Mouse (Mus musculus) layer of hippocampus, adult 9-11 months (tissue): ENCODE measurements around the gene Ublcp1.
"Not testable (repeated sequence)": the region's sequence is repeated elsewhere in the genome, so short reads cannot be mapped to it uniquely, and the experiment has no call there.

Source experiments
- DNase-seq: peaks from one replicate; pipeline ENCODE4 v3.0.0; 2022

Gene Ublcp1

DNA sequence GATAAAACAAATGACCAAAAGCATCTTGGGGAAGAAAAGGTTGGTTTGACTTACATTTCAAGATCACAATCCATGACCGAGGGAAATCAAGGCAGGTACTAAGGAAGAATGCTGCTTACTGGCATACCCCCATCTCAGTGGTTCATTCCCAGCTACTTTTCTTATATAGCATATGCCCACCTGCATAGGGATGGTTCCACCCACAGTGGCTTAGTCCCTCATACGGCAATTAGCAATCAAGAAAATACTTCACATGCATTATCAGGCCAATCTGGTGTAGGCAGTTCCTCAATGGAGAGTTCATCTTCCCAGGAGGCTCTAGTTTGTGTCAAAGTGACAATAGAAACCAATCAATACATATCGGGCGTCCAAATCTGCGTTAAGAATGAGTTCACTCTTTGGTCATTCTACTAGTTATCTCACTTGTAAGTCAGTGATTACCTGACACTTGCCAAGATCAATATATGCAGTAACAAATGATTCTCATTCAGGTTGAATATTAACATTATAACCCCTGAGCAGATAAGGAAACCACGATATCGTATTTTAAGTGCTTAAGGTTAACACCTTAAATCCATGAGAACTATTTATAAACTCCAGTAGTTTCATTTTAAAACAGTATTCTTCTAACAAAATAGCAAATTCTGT, 14.9 kb upstream of the Ublcp1 start:
- no peak for DNase-seq

DNA sequence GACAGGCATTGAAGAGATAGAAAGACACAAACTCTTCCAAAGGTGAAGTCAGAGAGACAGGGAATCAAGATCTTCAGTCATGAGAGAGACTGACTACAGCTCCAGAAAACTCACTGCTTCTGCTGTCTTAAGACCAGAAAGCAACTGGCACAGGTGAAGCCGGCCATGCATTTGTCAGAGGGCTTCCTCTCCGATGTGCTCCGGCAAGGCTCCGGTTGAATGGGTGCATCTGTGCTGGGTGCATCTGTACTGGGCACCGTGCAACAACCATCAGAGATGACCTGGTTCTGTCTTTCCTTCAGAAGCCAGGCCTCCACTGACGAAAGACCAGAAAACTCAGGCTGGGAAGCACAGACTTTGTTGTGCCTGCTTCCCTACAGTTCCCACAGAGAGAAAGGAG, 9.9 kb upstream of the Ublcp1 start:
- DNase-seq, result no peak

DNA sequence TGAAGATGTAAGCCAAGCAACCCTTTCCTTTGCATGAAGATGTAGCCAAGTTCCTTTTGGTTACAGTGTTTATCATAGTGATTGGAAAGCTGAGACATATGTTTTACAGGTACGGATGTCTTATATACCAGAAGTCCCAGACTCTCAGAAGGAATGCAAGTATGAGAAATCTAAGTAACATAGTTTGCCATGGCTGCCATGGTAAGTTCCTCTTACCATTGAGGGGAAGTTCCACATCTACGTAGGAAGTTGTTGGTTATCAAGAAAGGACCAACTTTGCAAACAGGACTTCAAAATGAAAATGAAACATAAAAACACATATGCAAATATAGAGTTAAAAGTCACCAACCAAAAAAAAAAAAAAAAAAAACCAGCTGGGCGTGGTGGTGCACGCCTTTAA, 8.1 kb upstream of the Ublcp1 start:
- DNase-seq, result no peak

DNA sequence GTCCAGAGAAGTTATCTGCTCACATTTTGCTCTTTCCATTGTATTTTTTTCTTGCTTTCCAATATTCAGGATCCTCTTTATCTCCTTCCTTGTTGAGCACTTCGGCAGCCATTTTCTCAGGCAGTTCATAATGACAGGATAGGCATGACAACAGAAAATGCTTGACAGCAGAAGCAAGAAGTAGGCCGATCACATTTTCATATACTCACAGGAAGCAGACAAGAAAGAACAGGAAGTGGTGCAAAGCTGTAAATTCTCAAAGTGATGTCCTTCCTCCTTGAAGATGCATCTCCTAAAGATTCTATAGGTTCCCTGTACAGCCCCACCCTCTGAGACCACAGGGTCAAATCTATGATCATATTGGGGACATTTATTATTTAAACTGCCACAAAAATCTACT, 6.1 kb upstream of the Ublcp1 start:
- DNase-seq, result no peak

DNA sequence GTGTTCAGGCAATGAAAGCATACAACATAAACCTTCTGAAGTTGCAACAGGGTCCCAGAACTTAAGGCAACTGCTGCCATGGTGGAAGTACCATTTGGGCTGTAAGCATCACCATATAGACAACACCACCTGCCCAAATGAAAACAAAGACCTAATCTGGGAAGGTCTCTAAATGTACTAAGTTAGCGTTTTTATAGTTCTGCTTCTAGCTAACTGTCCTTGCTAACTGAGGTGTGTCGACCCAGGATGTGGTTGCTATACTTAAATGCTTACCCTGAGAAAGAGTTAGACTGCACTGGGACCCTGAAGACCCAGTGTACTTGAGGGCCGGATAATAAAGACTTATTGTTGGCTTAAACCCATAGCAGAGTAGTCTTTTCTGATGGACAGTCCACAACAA, 5.2 kb upstream of the Ublcp1 start:
- no peak for DNase-seq

DNA sequence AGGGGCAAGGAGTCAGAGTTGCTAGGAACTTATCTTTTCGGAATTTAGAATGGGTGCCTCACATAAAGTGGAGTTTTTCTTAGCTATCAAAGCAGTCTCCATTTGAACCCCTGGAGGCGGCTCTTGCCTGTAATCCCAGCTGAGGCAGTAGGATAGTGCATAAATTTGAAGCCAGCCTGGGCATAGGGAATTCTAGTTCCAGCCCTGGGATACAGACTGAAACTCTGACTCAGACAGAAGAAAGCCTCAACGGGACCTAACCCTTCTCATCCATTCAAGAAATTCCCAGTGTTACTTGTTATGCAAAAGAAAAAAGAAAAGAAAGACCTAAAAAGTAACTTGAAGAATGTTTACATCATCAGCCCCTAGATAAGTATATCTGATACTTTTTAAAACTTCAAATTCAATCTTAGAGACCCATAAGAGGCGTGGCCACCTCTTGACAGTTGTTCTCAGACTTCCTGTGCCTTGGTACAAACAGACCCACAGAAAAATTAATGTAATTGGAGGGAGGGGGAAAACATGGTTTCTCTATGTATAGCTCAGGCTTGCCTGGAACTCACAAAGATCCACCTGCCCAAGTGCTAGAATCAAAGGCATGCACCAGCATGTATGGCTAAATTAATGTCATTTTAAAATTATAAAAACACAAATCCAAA, 1.2 kb upstream of the Ublcp1 start:
- peak; percentile 6 for DNase-seq

DNA sequence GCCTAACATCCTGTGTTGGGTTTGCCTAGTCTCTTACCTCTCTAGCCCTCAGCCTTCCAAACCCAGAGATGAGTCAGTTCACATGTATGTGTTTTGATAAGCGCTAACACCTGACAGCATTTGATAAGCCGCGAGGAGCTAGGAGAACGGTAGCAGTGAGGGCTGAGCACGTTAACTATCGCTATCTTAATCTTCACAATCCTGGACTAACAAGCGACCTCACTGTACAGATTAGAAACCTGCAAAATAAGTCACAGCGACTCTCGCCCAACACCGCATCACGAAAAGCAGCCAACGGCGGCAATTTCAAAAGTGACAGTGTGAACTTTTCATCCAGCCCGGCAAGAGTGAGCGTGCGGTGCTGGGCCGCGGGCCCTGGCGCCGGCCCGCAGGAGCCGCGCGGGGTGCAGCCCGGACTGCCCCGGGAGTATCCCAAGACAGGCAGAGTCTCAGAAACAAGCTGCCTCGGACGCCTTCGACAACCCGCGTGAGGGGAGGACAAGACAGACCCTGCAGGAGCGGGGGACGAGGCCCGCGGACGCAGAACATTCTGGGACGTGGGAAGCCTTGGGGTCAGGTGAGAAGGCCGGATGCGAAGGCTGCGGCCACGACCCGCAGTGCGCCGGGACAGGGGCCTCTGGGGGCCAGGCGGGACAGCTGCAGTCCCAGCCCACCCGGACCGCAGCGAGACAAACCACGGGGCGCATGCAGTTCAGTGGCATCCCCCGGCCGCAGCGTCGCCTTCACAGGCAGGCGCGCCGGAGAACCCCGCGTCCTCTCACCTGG, 459 bp downstream of the Ublcp1 start:
- no peak for DNase-seq

DNA sequence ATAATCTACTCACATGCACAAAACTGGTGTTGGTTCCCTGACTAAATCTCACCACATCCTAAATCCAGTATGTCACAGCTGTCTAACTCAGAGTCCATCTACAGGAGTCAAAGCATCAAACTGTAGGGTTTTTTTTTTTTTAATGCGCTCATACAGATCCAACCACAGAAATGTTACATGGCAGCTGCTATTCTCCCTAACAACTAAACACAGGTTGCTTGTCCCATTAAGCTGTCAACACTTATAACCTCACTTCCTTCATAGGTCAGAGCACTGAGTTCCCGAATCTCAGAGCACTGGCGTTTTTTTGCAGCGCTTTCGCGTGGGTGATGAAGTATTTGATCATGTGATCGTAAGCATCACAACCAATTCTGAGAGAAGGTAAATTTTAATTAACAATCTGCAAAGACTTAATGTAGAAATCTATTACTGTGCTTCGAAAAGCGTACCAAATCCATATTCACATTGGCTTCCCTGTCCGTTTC, 1.9 kb downstream of the Ublcp1 start:
- no peak for DNase-seq

DNA sequence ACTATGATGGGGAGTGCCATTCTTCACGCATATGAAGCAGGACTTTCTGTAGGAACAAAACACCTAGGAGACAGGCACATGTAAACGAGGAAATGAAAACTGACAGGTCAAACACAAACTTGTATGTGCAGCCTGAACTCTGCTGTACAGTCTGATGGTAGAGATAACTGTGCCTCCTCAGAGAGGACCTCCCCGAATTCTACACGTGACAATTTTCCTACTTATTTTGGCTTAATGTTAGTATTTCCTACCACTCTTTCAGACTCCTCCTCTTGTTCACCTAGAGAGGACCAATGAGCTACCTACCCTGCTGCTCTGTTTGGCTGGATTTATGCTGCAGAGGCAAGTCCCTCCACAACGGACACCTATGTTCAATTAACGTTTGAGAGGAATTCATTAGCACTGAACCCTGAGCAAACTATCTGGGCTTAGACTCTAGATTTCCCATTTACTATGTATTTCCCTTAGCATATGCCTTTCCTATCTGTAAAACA, 3.3 kb downstream of the Ublcp1 start:
- no peak for DNase-seq

DNA sequence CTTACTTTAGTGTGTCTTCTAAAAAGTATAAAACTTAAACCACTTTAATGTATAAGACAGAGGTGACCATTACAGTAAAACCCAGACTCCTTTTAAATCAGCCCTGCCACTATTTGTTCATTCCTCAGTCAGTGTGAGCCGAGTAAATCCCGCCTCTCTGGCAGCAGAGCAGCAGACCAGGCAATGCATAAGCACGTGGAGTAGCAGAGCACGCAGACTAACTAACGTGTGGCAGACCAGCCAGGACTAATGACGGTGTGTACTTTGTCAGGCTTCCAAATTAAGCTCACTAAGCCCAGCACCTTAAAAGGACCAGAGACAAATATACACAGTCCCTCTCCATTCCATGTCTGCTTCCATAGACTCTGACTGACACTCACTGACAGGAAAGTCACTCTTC, 8.8 kb downstream of the Ublcp1 start:
- no peak for DNase-seq

DNA sequence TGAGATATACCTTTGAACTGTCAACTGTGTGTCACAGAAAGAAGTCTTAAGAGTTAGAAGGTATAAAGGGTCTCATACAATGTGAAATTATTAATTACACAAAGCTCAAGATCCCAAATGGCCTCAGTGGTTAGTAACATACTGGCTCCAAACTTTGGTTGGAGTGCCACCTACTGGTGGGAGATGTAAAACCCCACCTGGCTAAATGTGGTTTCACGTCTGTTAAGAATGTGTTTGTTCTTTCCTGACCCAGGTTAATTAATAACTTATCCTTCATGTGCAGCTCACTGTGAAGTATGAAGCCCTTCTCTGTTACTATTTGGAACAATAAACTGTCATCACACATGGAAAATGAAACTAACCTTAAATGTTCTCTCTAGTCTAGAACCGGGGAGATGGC, 16.9 kb downstream of the Ublcp1 start:
- peak; percentile 8 for DNase-seq

DNA sequence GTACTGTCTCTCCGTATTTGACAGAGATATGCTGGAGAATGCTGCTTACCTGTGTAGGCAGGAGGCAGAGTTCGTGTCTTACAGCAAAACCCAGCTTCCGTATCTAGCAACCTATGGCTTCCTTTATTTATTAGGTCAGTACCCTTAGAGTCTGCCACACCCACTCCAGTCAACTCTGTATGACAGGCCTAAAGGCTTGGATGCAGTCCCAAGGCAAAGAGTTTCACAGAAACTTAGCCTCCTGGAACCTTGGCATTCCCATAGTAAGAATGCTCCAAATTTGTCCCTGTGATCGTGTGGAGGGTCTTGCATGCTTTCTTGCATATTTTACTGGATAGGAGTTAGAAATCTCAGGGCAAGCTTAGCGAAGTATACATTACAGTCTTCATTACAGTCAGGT, 18.3 kb downstream of the Ublcp1 start:
- not testable (repeated sequence) for DNase-seq

DNA sequence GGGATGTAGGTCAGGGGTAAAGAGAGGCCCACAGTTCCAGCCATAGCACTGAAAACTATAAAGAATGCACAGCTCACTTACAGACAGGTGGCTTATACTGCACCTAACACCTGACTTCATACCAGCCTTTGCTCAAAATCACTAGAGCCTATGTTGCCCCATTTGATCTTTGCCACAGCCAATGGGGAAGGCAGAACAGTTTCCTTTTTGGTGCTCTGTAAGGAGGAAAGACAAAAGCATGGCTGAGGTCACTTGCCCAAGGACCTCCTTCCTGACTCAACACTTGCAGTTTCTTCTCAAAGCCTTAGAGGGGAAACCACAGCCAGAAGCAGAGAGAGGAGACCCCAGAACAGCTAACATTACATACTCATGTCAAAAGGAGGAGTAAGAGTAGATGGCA, 19.3 kb downstream of the Ublcp1 start:
- no peak for DNase-seq

DNA sequence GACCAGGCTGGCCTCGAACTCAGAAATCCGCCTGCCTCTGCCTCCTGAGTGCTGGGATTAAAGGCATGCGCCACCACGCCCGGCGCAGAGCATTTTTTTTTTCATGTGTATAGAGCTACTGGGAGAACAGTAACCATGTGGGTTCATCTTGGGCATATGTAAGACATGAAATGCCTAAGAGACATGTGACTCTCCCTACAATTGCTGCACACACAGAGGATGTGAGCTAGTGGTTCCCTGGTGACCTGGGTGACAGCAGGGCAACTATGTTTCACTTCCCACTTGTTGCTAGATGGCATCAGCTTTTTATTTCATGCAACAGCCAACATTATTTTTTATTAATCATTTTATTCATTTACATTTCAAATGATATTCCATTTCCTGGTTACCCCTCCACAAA, 32.5 kb downstream of the Ublcp1 start:
- no peak for DNase-seq

DNA sequence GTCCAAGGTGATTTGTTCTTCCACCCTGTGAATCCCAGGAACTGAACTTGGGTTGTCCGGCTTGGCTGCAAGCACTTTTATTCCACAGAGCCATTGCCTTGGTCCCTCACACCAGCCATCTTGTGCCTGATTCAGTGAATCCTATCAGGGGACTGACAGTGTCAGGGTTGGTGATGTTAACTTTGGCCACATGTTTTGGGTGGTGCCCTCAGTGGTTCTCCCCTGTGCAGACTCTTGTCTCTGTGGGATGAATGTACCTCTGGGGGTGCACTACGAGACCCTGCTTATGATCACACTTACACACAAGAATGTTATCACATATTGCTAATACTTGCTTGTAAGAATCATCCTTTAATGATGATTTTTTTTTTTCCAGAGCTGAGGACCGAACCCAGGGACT, 40.3 kb downstream of the Ublcp1 start:
- no peak for DNase-seq

DNA sequence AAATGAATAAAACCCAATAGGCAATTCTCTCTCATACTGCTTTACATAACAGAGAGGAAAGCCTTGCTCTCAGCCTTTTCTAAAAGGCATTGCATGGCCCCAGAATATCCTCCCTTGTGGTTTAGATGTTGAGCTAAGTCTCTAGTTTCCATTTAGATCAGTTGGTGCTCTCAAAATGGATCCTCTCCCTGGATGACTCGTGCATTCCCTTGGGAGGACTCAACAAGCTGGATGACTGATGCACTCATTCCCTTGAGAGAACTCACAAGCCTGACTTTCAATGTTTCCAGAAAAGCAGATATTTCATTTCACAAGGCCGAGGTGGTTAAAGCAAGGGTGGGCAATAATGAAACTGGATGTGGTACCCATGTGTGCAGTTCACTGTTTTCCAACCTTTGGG, 42.3 kb downstream of the Ublcp1 start:
- no peak for DNase-seq

DNA sequence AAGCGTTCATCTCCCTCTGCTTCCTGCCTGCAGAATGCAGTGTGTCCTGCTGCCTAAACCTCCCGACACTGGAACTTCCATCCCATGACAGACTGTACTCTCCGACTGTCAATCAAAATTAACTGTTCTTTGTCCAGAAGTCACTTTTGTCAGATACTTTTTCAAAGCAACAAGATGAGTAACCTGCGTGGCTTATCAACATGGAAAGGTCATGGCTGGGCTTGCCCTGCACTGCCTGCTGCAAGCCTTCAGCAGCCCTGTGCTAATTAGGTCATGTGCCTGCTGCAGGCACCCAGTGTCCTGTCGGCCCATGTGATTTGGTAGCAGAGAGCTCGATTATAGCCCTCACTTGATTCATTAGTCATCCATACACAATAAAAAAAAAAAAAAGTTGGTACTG, 44.7 kb downstream of the Ublcp1 start:
- no peak for DNase-seq

DNA sequence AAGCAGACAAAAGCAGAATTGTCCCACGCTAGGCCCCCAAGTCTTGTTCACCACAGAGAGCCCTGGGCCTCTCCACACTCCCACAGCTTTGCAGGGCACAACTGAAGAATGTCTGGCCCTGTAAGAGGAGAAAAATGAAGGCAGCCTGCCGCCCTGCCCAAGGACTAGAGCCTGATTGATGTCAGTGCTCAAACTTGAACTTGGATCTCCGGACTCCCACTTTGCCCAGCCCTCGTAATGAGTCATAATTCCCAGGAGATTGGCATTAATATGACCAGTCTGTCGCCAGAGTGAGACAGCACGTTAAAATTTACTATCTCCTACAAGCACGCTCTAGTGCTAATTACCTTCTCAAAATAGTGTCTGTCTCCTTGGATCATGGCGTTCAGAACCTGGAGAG, 45.3 kb downstream of the Ublcp1 start:
- DNase-seq, result no peak

DNA sequence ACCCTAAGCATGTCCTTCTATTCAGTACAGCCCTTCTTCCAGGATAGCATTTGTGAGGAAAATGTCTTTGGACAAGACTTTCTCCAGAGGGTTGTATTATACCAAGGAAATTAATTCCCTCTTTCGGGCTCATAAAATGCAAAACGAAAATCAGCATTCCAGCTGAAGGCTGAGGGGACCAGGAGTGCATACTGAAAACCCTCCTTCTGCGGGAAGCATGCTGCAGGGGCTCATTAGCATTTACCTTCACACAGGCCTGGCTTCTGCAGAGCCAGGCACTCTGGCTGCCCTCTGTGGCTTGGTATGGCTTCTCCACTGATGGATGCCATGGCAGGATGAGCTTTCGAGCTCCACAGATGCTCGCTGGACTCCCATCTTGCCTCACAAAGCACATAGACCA, 46.3 kb downstream of the Ublcp1 start:
- DNase-seq, result no peak

DNA sequence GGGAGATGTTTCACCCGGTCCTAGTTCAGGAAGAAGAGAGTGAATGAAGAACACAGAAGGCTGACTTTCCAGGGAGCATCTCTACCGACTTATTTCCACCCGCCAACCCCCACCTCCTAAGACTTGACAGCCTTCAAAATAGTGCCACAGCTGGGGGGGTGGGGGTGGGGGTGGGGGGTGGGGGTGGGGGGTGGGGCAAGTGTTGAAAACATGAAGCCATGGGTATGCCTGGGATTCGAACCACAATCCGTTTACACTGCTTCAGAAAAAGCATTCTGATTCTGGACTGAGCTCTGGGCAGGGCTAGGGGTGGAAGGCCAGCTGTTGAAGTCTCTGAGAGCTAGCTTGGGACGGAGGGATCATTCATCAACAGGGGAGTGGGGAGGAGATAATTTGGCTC, 47.0 kb downstream of the Ublcp1 start:
- no peak for DNase-seq

DNA sequence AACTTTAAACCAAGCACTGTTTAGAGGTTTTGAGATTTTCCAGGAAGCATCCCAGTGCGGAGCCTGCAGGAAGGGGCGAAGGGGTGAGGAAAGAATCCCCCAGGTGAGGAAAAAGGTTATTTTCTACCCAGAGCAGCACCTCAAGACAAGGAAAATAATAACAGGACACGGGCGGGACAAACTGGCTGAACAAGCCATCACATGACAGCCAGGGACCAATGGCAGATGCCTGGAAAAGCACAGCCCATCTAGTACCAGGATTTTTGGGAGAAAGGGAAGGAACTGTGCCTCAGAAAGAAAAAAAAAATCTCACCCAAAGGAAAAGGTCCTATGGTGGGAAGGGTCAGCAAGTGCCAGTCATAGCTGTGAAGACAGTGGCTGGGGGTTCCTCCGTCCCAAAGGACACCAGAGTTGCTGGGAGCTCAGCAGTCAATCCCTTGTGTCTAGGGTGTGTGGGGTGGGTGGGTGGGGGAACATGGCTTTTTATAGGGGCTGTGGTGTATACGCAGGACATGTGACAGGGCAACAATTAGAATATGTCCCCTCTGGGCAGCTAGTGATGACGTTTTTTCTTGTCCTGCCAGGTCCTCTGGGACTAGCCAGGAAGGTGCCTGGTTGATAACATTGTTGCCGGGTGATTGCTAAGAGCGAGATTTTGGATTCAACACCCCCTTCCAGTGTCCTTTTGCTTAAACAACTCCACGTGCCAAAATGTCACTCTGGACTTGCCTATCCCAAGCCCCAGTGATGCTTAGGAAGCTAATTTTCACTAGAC, 47.8 kb downstream of the Ublcp1 start:
- DNase-seq, result no peak

DNA sequence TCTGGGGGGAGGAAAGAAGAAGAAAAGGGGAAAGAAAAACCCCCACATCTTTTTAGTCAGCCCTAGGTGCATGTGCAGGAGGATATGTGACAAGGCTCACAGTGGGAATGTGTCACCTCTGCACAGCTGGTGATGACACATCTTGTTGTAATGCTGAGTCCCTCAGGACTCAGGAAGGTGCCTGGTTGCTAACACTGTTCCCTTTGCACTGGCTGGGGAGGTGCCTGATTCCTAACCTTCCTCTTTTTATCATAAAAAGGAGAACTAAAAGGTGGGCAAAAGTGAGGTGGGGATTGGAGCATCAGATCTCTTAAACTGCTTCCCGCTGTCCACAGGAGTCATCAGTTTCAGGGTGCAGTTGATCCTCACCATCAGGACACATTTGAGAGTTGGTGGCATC, 52.9 kb downstream of the Ublcp1 start:
- DNase-seq, result no peak

DNA sequence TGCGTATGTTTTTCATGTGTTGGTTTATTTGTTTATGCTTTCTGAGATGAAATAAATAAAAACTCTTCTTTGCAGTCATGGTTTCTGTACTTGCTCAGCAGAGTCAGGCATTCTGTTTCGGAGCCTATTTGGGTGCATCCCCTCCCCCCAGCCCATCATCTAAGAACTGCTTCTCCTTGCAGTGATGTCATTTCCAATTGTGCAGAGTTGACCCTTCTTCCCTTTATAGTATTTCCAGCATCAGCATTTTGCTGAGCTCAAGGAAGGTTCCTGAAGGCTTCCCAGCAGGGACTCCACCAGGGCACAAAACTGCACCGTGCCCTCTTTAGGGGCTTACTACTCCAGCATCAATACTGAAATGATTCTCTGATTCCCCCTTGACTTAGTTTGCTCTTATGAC, 55.7 kb downstream of the Ublcp1 start:
- DNase-seq, result no peak
